Mouse (Mus musculus) forebrain, embryonic 11.5 days (tissue): ENCODE data around the gene Tmem217. TPM values are rescaled to one million over a fixed set of nuclear protein-coding genes. Genes with fewer than 3 reads are reported as not detected.

ENCODE experiments used
- ATAC-seq: fragments of 200-750 bp; cut with Nextera tagmentation; replicated peaks from 2 replicates; pipeline ENCODE4 v1.8.0; 2017; ENCODE audit warnings: moderate TSS enrichment; ENCODE audit not compliant: low FRiP score
- DNase-seq: peaks from one replicate; pipeline ENCODE4 v3.0.0-alpha.2; 2017; ENCODE audit warnings: low spot score
- H3K27ac ChIP-seq: fragments of 300-500 bp; sonication (generic); 2 replicates; pipeline ENCODE4 v1.5.1; 2014; ENCODE audit warnings: low read depth, low read length
- H3K27me3 ChIP-seq: fragments of 300-500 bp; sonication (generic); 2 replicates; pipeline ENCODE4 v1.6.1; 2014; ENCODE audit warnings: mild to moderate bottlenecking, low read length, mixed read lengths; ENCODE audit not compliant: control insufficient read depth, insufficient read depth
- H3K36me3 ChIP-seq: fragments of 300-500 bp; sonication (generic); 2 replicates; pipeline ENCODE4 v1.6.1; 2014; ENCODE audit warnings: mild to moderate bottlenecking, low read length, moderate library complexity, mixed read lengths; ENCODE audit not compliant: control insufficient read depth, insufficient read depth
- H3K4me1 ChIP-seq: fragments of 300-500 bp; sonication (generic); replicated peaks from 2 replicates; pipeline ENCODE4 v1.6.1; 2014; ENCODE audit warnings: low read length, mixed read lengths; ENCODE audit not compliant: control insufficient read depth, insufficient read depth
- H3K4me2 ChIP-seq: fragments of 300-500 bp; sonication (generic); 2 replicates; pipeline ENCODE4 v1.6.1; 2014; ENCODE audit warnings: low read depth, mild to moderate bottlenecking, low read length, moderate library complexity, mixed read lengths; ENCODE audit not compliant: severe bottlenecking
- H3K4me3 ChIP-seq: fragments of 300-500 bp; sonication (generic); 2 replicates; pipeline ENCODE4 v1.5.1; 2014; ENCODE audit warnings: low read depth, low read length
- H3K9ac ChIP-seq: fragments of 300-500 bp; sonication (generic); 2 replicates; pipeline ENCODE4 v1.6.1; 2014; ENCODE audit warnings: low read length
- H3K9me3 ChIP-seq: fragments of 300-500 bp; sonication (generic); 2 replicates; pipeline ENCODE4 v1.6.1; 2016; ENCODE audit warnings: low read length, mixed read lengths; ENCODE audit not compliant: control insufficient read depth
- WGBS: fragments of 180-500 bp; shearing (Covaris S2); extraction: QIAGEN DNeasy Blood & Tissue Kit; methylation state at CpG from one replicate; pipeline ENCODE4 v1.1.7; 2014; 5-methylcytosine and 5-hydroxymethylcytosine counted together
- polyA plus RNA-seq: library from polyadenylated mRNA; unstranded; fragments of >200 nt; fragmentation: Nextera tagmentation; extraction: Ambion mirVana; gene quantifications from 2 replicates; pipeline ENCODE4 v1.2.1, GENCODE M21; 2014

Gene Tmem217
- polyA plus RNA-seq, 1 experiment from 2014 or later = 0.71 TPM

- Histone ChIP-seq H3K27ac (peak overlapping the region; percentile 89), H3K9me3 (no peaks in the 10 kb centered on the region), H3K27me3 (no peaks in the 10 kb centered on the region; the same call in 1 of the 2 replicates), H3K36me3 (peaks cover 5% of the 10 kb centered on the region; the same call in 1 of the 2 replicates), H3K9ac (peak overlapping the region; percentile 90), H3K4me3 (peak overlapping the region; percentile 73), H3K4me1 (peaks cover 10% of the 10 kb centered on the region), H3K4me2 (peak overlapping the region; percentile 95)
- DNase-seq (peak; percentile 79), ATAC-seq (peak; percentile 8; the same call in 1 of the 2 replicates)
- under 1% methylated on average over 48 of the region's 48 CpGs for WGBS
Measured at GRCm38 (mm10) chr17:29491591-29492268, 60.5 kb downstream of the Tmem217 start.

- peak within 1 kb of the TSS; percentile 90 for H3K9ac ChIP-seq
- peak; percentile 85 for DNase-seq
- ATAC-seq = peak; percentile 80
Measured at GRCm38 (mm10) chr17:29490713-29491581, 61.2 kb downstream of the Tmem217 start, which contains the start of gene Pim1. Gene Pim1 (plus strand): TSS chr17:29490753.

GRCm38 (mm10) chr17:29489971-29490712 lies 62.0 kb downstream of the Tmem217 start:
- Histone ChIP-seq H3K9me3 (no peaks in the 10 kb centered on the region), H3K36me3 (peaks cover 5% of the 10 kb centered on the region; the same call in 1 of the 2 replicates), H3K4me1 (peaks cover 10% of the 10 kb centered on the region), H3K9ac (peak overlapping the region; percentile 90), H3K4me2 (peak overlapping the region; percentile 95), H3K27ac (peak overlapping the region; percentile 91), H3K4me3 (peak overlapping the region; percentile 73), H3K27me3 (no peaks in the 10 kb centered on the region; the same call in 1 of the 2 replicates)
- WGBS = under 1% methylated on average over 58 of the region's 68 CpGs
- peak; percentile 100 for DNase-seq
- peak; percentile 90 for ATAC-seq

More at GRCm38 (mm10) chr17:29490713-29491581, 61.2 kb downstream of the Tmem217 start, which contains the start of gene Pim1:
- peak within 1 kb of the TSS; percentile 91 for H3K27ac ChIP-seq
- peaks cover 5% of the 10 kb centered on the region; the same call in 1 of the 2 replicates for H3K36me3 ChIP-seq
- H3K4me2 ChIP-seq = peak within 1 kb of the TSS; percentile 95
- H3K9me3 ChIP-seq = no peaks in the 10 kb centered on the region
- H3K4me3 ChIP-seq = peak within 1 kb of the TSS; percentile 73
- no peaks in the 10 kb centered on the region; the same call in 1 of the 2 replicates for H3K27me3 ChIP-seq
- peaks cover 10% of the 10 kb centered on the region for H3K4me1 ChIP-seq
- WGBS = under 1% methylated on average over 76 of the region's 99 CpGs

- Histone ChIP-seq H3K36me3 (peaks cover 5% of the 10 kb centered on the region; the same call in 1 of the 2 replicates), H3K27me3 (no peaks in the 10 kb centered on the region; the same call in 1 of the 2 replicates), H3K4me2 (peak overlapping the region; percentile 95), H3K4me1 (peaks cover 8% of the 10 kb centered on the region; the same call in 1 of the 2 replicates), H3K9ac (peak overlapping the region; percentile 87), H3K27ac (peak overlapping the region; percentile 91), H3K4me3 (peak overlapping the region; percentile 73), H3K9me3 (no peaks in the 10 kb centered on the region)
- no peak for ATAC-seq
- DNase-seq = peak; percentile 79
- WGBS = 8% methylated on average over 30 of the region's 30 CpGs
Measured at GRCm38 (mm10) chr17:29488978-29489970, 62.9 kb downstream of the Tmem217 start.

- WGBS = 73% methylated on average over 8 of the region's 8 CpGs
- Histone ChIP-seq H3K4me3 (no peak overlapping the region), H3K9me3 (no peaks in the 10 kb centered on the region), H3K4me1 (peaks cover 8% of the 10 kb centered on the region; the same call in 1 of the 2 replicates), H3K27me3 (no peaks in the 10 kb centered on the region; the same call in 1 of the 2 replicates), H3K4me2 (no peak overlapping the region), H3K9ac (no peak overlapping the region), H3K27ac (no peak overlapping the region), H3K36me3 (peaks cover under 1% of the 10 kb centered on the region; the same call in 1 of the 2 replicates)
- DNase-seq = no peak
- ATAC-seq = no peak
Measured at GRCm38 (mm10) chr17:29488257-29488977, 63.8 kb downstream of the Tmem217 start.

GRCm38 (mm10) chr17:29485336-29486233 lies 66.6 kb downstream of the Tmem217 start:
- Histone ChIP-seq H3K4me2 (no peak overlapping the region), H3K4me1 (peaks cover 8% of the 10 kb centered on the region; the same call in 1 of the 2 replicates), H3K9ac (no peak overlapping the region), H3K27me3 (no peaks in the 10 kb centered on the region; the same call in 1 of the 2 replicates), H3K9me3 (no peaks in the 10 kb centered on the region), H3K4me3 (no peak overlapping the region), H3K27ac (no peak overlapping the region), H3K36me3 (no peaks in the 10 kb centered on the region)
- WGBS = 61% methylated on average over 3 of the region's 3 CpGs
- ATAC-seq (no peak), DNase-seq (no peak)
